Mouse (Mus musculus) erythroblast, embryonic 14.5 days (primary cell): ENCODE measurements around the gene Sdc1.

ENCODE experiments used
- GATA1 ChIP-seq: IDR thresholded peaks from 2 replicates; pipeline ENCODE4 v1.6.1; 2012; ENCODE audit warnings: low read length, inconsistent platforms, mixed read lengths
- TAL1 ChIP-seq: IDR thresholded peaks from 3 replicates; pipeline ENCODE4 v1.6.1; 2012; ENCODE audit warnings: low read length, inconsistent platforms, mixed read lengths

GRCm38 (mm10) chr12:8764221-8764930 is 6.7 kb upstream of the Sdc1 start:
- no peak for TF ChIP-seq GATA1
- no peak for TF ChIP-seq TAL1
